Mouse (Mus musculus): Measurements from ENCODE around the gene Aip.

Aip gene

GRCm38 (mm10) chr19:4113186-4113805 is 12.4 kb downstream of the Aip start:
- DNase-seq (ENCODE audit: low read depth, low spot score): peak; percentile 98

GRCm38 (mm10) chr19:4112063-4112960 is 13.3 kb downstream of the Aip start:
- DNase-seq (ENCODE audit: low read depth, low spot score): no peak

- DNase-seq (ENCODE audit: low read depth, low spot score): no peak
Observed at GRCm38 (mm10) chr19:4108535-4108934, 17.1 kb downstream of the Aip start.

- DNase-seq (ENCODE audit: low read depth, low spot score): no peak
Observed at GRCm38 (mm10) chr19:4106654-4107053, 19.0 kb downstream of the Aip start.

- no peak for DNase-seq (ENCODE audit: low read depth, low spot score)
Observed at GRCm38 (mm10) chr19:4104675-4105194, 20.9 kb downstream of the Aip start.

GRCm38 (mm10) chr19:4103792-4104191 is 21.9 kb downstream of the Aip start:
- no peak for DNase-seq (ENCODE audit: low read depth, low spot score)

GRCm38 (mm10) chr19:4103294-4103693 is 22.4 kb downstream of the Aip start:
- no peak for DNase-seq (ENCODE audit: low read depth, low spot score)

- DNase-seq (ENCODE audit: low read depth, low spot score): peak; percentile 85
Observed at GRCm38 (mm10) chr19:4102626-4103025, 23.0 kb downstream of the Aip start.

- no peak for DNase-seq (ENCODE audit: low read depth, low spot score)
Observed at GRCm38 (mm10) chr19:4102049-4102448, 23.6 kb downstream of the Aip start.

GRCm38 (mm10) chr19:4101466-4101865 is 24.2 kb downstream of the Aip start:
- DNase-seq (ENCODE audit: low read depth, low spot score): peak; percentile 53

GRCm38 (mm10) chr19:4100718-4101261 is 24.9 kb downstream of the Aip start:
- DNase-seq (ENCODE audit: low read depth, low spot score): peak; percentile 83

GRCm38 (mm10) chr19:4099837-4100717 is 25.6 kb downstream of the Aip start, which contains the start of gene Pitpnm1:
Gene Pitpnm1 (plus strand): TSS chr19:4099998.
- DNase-seq (ENCODE audit: low read depth, low spot score): peak; percentile 61

GRCm38 (mm10) chr19:4099056-4099455 is 26.6 kb downstream of the Aip start:
- peak; percentile 97 for DNase-seq (ENCODE audit: low read depth, low spot score)

- no peak for DNase-seq (ENCODE audit: low read depth, low spot score)
Observed at GRCm38 (mm10) chr19:4098426-4098825, 27.2 kb downstream of the Aip start.

GRCm38 (mm10) chr19:4097441-4097825 is 28.2 kb downstream of the Aip start:
- peak; percentile 86 for DNase-seq (ENCODE audit: low read depth, low spot score)

GRCm38 (mm10) chr19:4096642-4097440 is 28.8 kb downstream of the Aip start, which contains the start of gene Cdk2ap2:
Gene Cdk2ap2 (plus strand): TSS chr19:4097182.
- DNase-seq (ENCODE audit: low read depth, low spot score): peak; percentile 100

GRCm38 (mm10) chr19:4095802-4096201 is 29.9 kb downstream of the Aip start:
- no peak for DNase-seq (ENCODE audit: low read depth, low spot score)

GRCm38 (mm10) chr19:4094774-4095303 is 30.8 kb downstream of the Aip start:
- DNase-seq (ENCODE audit: low read depth, low spot score): no peak

- no peak for DNase-seq (ENCODE audit: low read depth, low spot score)
Observed at GRCm38 (mm10) chr19:4094348-4094747, 31.3 kb downstream of the Aip start.

- peak; percentile 45 for DNase-seq (ENCODE audit: low read depth, low spot score)
Observed at GRCm38 (mm10) chr19:4093772-4094171, 31.9 kb downstream of the Aip start.
